Mouse (Mus musculus) C2C12 (cell line): ENCODE results near the gene Tnfsf14. TPM values are rescaled to one million over a fixed set of nuclear protein-coding genes. Genes with fewer than 3 reads are reported as not detected.

Source experiments
- H3K27me3 ChIP-seq: one replicate; pipeline ENCODE4 v1.6.1; 2011; ENCODE audit not compliant: control insufficient read depth, insufficient read depth, insufficient read length
- H3K36me3 ChIP-seq: one replicate; pipeline ENCODE4 v1.6.1; 2011; ENCODE audit not compliant: control insufficient read depth, insufficient read depth
- H3K4me3 ChIP-seq: one replicate; pipeline ENCODE4 v1.5.1; 2011; ENCODE audit warnings: mild to moderate bottlenecking, control low read depth; ENCODE audit not compliant: poor library complexity, insufficient read depth, severe bottlenecking
- H3K79me2 ChIP-seq: one replicate; pipeline ENCODE4 v1.6.1; 2011; ENCODE audit not compliant: control insufficient read depth, insufficient read depth
- H3K79me3 ChIP-seq: one replicate; pipeline ENCODE4 v1.6.1; 2011; ENCODE audit warnings: low read depth, control low read depth
- H3ac ChIP-seq: one replicate; pipeline ENCODE3; 2011; ENCODE audit warnings: low read depth; ENCODE audit not compliant: control insufficient read depth, insufficient read length
- CEBPB ChIP-seq: IDR thresholded peaks from one replicate; pipeline ENCODE4 v1.6.1; 2011; ENCODE audit warnings: low read depth, mild to moderate bottlenecking, control low read depth, moderate library complexity
- CTCF ChIP-seq: IDR thresholded peaks from one replicate; pipeline ENCODE4 v1.5.1; 2011; ENCODE audit not compliant: control insufficient read depth, insufficient read depth, insufficient read length
- FOSL1 ChIP-seq: IDR thresholded peaks from one replicate; pipeline ENCODE4 v1.8.0; 2011; ENCODE audit warnings: mild to moderate bottlenecking, low read length; ENCODE audit not compliant: poor library complexity, insufficient read depth, severe bottlenecking
- MAX ChIP-seq: IDR thresholded peaks from one replicate; pipeline ENCODE4 v1.6.1; 2011; ENCODE audit warnings: mild to moderate bottlenecking, control low read depth
- MYOD1 ChIP-seq: IDR thresholded peaks from one replicate; pipeline ENCODE4 v1.6.1; 2011; ENCODE audit warnings: low read depth; ENCODE audit not compliant: control insufficient read depth, insufficient read length
- MYOG ChIP-seq: IDR thresholded peaks from one replicate; pipeline ENCODE4 v1.6.1; 2011; ENCODE audit not compliant: control insufficient read depth, insufficient read length; ENCODE audit errors: extremely low read depth
- USF1 ChIP-seq: IDR thresholded peaks from one replicate; pipeline ENCODE4 v1.6.1; 2011; ENCODE audit warnings: low read depth, mild to moderate bottlenecking, control low read depth, moderate library complexity
- long read RNA-seq, 2 experiments: library from polyadenylated mRNA; unstranded; transcript quantifications; one replicate each; pipeline ENCODE4 v2.0.0; 2019 to 2020
- polyA plus RNA-seq: library from polyadenylated mRNA; unstranded; fragments of >200 nt; fragmentation: generic; extraction: Trizol; gene quantifications from one replicate; pipeline ENCODE4 v1.2.1, GENCODE M21; 2012; ENCODE audit warnings: missing spikeins

The Tnfsf14 gene
- not detected for polyA plus RNA-seq
- long read RNA-seq, experiment 1: 0 reads
- long read RNA-seq, experiment 2: 0 reads

DNA sequence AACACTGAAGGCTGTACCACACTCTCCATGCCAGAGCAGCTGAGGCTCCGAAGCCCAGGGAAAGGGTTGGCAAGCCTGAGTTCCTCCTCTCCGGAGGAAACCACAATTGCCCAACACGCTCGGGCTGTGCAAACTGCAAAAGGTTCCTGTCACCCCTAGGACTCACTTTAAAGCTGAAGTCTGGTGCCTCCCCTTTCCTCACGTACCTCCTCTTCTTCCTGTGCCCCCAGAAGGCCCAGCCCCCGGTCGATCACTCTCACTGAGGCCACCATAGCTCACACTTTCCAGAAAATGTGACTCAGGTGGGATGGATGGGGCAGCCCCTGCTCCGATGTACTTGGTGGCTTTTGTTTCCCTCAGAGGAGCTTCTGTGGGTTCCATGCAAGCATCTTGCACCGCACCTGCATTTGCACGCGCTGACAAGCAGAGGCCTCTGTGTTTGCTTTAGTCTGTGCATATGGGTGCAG lies at the start of gene Tnfsf14:
TSS of gene Tnfsf14 (minus strand) at position 137 of the 467 bp plus-strand sequence.
- no peaks in the 10 kb centered on the region for H3K36me3 ChIP-seq
- H3K79me3 ChIP-seq: no peaks in the 10 kb centered on the region
- no peaks in the 10 kb centered on the region for H3K79me2 ChIP-seq
- H3K27me3 ChIP-seq: peaks cover 46% of the 10 kb centered on the region
- no peak within 1 kb of the TSS for H3K4me3 ChIP-seq
- TF ChIP-seq MAX (no peak), USF1 (no peak), MYOG (no peak), CTCF (no peak), FOSL1 (no peak), CEBPB (no peak), MYOD1 (no peak)
- H3ac ChIP-seq: no peak within 1 kb of the TSS

DNA sequence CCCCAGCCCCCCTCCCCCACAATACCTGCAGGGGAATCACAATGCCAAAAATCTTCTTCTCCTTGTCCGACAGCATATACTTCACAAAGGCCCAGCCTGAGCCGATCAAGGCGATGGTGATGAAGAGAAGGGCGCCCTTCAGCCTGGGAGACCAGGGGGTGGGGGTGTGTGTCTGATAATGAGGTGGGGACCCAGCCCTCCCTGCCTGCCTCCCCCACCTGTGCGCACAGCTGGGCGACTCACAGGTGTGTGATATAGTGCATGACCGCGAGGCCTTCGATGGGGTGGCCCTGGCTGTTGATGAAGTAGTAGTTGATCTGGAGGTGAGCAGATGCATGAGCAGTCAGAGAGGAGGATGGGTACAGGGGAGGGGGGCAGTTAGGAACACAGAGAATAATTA lies 43.2 kb upstream of the Tnfsf14 start:
- peaks cover 3% of the 10 kb centered on the region for H3K27me3 ChIP-seq
- no peaks in the 10 kb centered on the region for H3K79me3 ChIP-seq
- no peaks in the 10 kb centered on the region for H3K36me3 ChIP-seq
- no peak for TF ChIP-seq FOSL1
- TF ChIP-seq USF1: no peak
- no peak for TF ChIP-seq MYOD1
- TF ChIP-seq CTCF: no peak
- no peak for TF ChIP-seq CEBPB
- TF ChIP-seq MAX: no peak
- TF ChIP-seq MYOG: no peak
- no peaks in the 10 kb centered on the region for H3K79me2 ChIP-seq
- H3K4me3 ChIP-seq: no peak overlapping the region
- H3ac ChIP-seq: no peak overlapping the region

- TF ChIP-seq FOSL1 (no peak), CEBPB (no peak), MYOD1 (no peak), MYOG (no peak), CTCF (no peak), MAX (no peak), USF1 (no peak)
Observed at GRCm38 (mm10) chr17:57235803-57236202, 41.8 kb upstream of the Tnfsf14 start.

GRCm38 (mm10) chr17:57234254-57234928 lies 40.4 kb upstream of the Tnfsf14 start:
- no peak overlapping the region for H3ac ChIP-seq
- no peaks in the 10 kb centered on the region for H3K36me3 ChIP-seq
- TF ChIP-seq CTCF: no peak
- no peak for TF ChIP-seq MAX
- TF ChIP-seq FOSL1: no peak
- TF ChIP-seq MYOG: no peak
- no peak for TF ChIP-seq CEBPB
- no peak overlapping the region for H3K4me3 ChIP-seq
- peaks cover 3% of the 10 kb centered on the region for H3K27me3 ChIP-seq
- no peaks in the 10 kb centered on the region for H3K79me2 ChIP-seq
- H3K79me3 ChIP-seq: no peaks in the 10 kb centered on the region

More at GRCm38 (mm10) chr17:57235803-57236202, 41.8 kb upstream of the Tnfsf14 start:
- H3K79me2 ChIP-seq: no peaks in the 10 kb centered on the region
- H3K27me3 ChIP-seq: peaks cover 3% of the 10 kb centered on the region
- H3ac ChIP-seq: no peak overlapping the region
- H3K79me3 ChIP-seq: no peaks in the 10 kb centered on the region
- no peak overlapping the region for H3K4me3 ChIP-seq
- no peaks in the 10 kb centered on the region for H3K36me3 ChIP-seq

DNA sequence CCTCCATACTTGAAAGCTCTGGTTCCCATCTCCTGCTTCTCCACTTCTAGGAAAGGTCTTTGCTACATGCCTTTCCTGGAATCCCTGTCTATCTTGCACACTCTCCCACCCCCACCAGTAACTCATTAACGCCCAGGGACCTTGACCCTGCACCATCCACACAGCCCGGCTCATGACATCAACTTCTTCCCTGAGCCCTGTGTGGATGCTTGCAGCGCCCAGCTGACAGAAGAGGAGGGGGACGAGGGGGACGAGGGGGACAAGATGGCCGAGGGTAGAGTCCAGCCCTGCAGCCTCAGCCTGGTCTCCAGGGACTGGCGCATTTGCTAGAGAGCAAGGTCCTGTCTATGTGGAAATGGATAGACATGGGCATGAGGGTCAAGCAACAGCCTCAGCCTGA lies 39.1 kb upstream of the Tnfsf14 start:
- no peaks in the 10 kb centered on the region for H3K79me3 ChIP-seq
- H3ac ChIP-seq: no peak overlapping the region
- H3K27me3 ChIP-seq: peaks cover 3% of the 10 kb centered on the region
- H3K36me3 ChIP-seq: no peaks in the 10 kb centered on the region
- TF ChIP-seq MAX: no peak
- no peak for TF ChIP-seq MYOG
- no peak for TF ChIP-seq MYOD1
- no peak for TF ChIP-seq USF1
- no peak for TF ChIP-seq CTCF
- TF ChIP-seq FOSL1: no peak
- TF ChIP-seq CEBPB: no peak
- no peak overlapping the region for H3K4me3 ChIP-seq
- no peaks in the 10 kb centered on the region for H3K79me2 ChIP-seq

- Histone ChIP-seq H3K36me3 (no peaks in the 10 kb centered on the region), H3K79me3 (no peaks in the 10 kb centered on the region)
Observed at GRCm38 (mm10) chr17:57232200-57232599, 38.2 kb upstream of the Tnfsf14 start.

More at GRCm38 (mm10) chr17:57232200-57232599, 38.2 kb upstream of the Tnfsf14 start:
- Histone ChIP-seq H3K4me3 (no peak overlapping the region), H3ac (no peak overlapping the region), H3K79me2 (no peaks in the 10 kb centered on the region), H3K27me3 (peaks cover 3% of the 10 kb centered on the region)
- no peak for TF ChIP-seq MYOD1
- TF ChIP-seq CEBPB: no peak
- TF ChIP-seq MAX: no peak
- no peak for TF ChIP-seq USF1
- no peak for TF ChIP-seq FOSL1
- no peak for TF ChIP-seq MYOG
- TF ChIP-seq CTCF: no peak
